Mouse (Mus musculus) CD4-positive helper T cell, adult 2 months (primary cell): ENCODE results near the gene Ctnnbl1.

Source experiments
- DNase-seq: peaks from one replicate; pipeline ENCODE4 v3.0.0-alpha.2; 2012; ENCODE audit warnings: low read depth, missing footprints, low spot score

The Ctnnbl1 gene

GRCm38 (mm10) chr2:157736854-157737850 is at the start of gene Ctnnbl1:
Gene Ctnnbl1, plus strand, starts transcription at chr2:157737401.
- peak; percentile 99 for DNase-seq

- DNase-seq: no peak
Measured at GRCm38 (mm10) chr2:157687506-157687905, 49.7 kb upstream of the Ctnnbl1 start.

- no peak for DNase-seq
Measured at GRCm38 (mm10) chr2:157691266-157692105, 45.7 kb upstream of the Ctnnbl1 start.

GRCm38 (mm10) chr2:157692365-157692932 is 44.8 kb upstream of the Ctnnbl1 start:
- DNase-seq: no peak

- no peak for DNase-seq
Measured at GRCm38 (mm10) chr2:157693576-157693975, 43.6 kb upstream of the Ctnnbl1 start.

GRCm38 (mm10) chr2:157696297-157696731 is 40.9 kb upstream of the Ctnnbl1 start:
- DNase-seq: no peak

- no peak for DNase-seq
Measured at GRCm38 (mm10) chr2:157703155-157703554, 34.0 kb upstream of the Ctnnbl1 start.

- DNase-seq: no peak
Measured at GRCm38 (mm10) chr2:157704991-157705776, 32.0 kb upstream of the Ctnnbl1 start.

- no peak for DNase-seq
Measured at GRCm38 (mm10) chr2:157705777-157706158, 31.4 kb upstream of the Ctnnbl1 start.

- DNase-seq: no peak
Measured at GRCm38 (mm10) chr2:157707191-157707923, 29.8 kb upstream of the Ctnnbl1 start.

- no peak for DNase-seq
Measured at GRCm38 (mm10) chr2:157712677-157713076, 24.5 kb upstream of the Ctnnbl1 start.

GRCm38 (mm10) chr2:157715586-157716191 is 21.5 kb upstream of the Ctnnbl1 start:
- DNase-seq: no peak

GRCm38 (mm10) chr2:157718441-157718840 is 18.8 kb upstream of the Ctnnbl1 start:
- DNase-seq: no peak

GRCm38 (mm10) chr2:157723883-157724573 is 13.2 kb upstream of the Ctnnbl1 start:
- DNase-seq: no peak

GRCm38 (mm10) chr2:157724574-157724914 is 12.7 kb upstream of the Ctnnbl1 start:
- no peak for DNase-seq

GRCm38 (mm10) chr2:157744619-157745018 is 7.4 kb downstream of the Ctnnbl1 start:
- DNase-seq: peak; percentile 42

- DNase-seq: no peak
Measured at GRCm38 (mm10) chr2:157745735-157746134, 8.5 kb downstream of the Ctnnbl1 start.

GRCm38 (mm10) chr2:157746558-157746957 is 9.4 kb downstream of the Ctnnbl1 start:
- peak; percentile 83 for DNase-seq

- no peak for DNase-seq
Measured at GRCm38 (mm10) chr2:157747989-157748388, 10.8 kb downstream of the Ctnnbl1 start.
